Mouse (Mus musculus): Measurements from ENCODE around the gene Dnaaf3. TPM values are rescaled to one million over a fixed set of nuclear protein-coding genes. Genes with fewer than 3 reads are reported as not detected.

The Dnaaf3 gene
- total RNA-seq, 2 experiments from 2014 or later: 0.08 to 0.20 TPM

Small RNA genes lying within 50 kb of the gene (microRNA-seq; reads per million reads assigned to microRNA genes)
- gene Gm23577: 0 reads per million in 2 experiments

Other genes starting within 250 kb of the Dnaaf3 start
- not detected for gene Ncr1, start 194.7 kb downstream of the Dnaaf3 start, total RNA-seq (2021)
- gene Gp6, start 134.7 kb downstream of the Dnaaf3 start, total RNA-seq (2021): under 1 TPM in 1 of 2 experiments, not detected in 1; 0.14 TPM
- gene Rdh13, start 86.8 kb downstream of the Dnaaf3 start, total RNA-seq (2021): 10 to 100 TPM; 11.8 to 15.0 TPM
- 1 to 10 TPM; 1.6 to 2.2 TPM for gene Eps8l1, start 71.8 kb downstream of the Dnaaf3 start, total RNA-seq (2021)
- gene Ppp1r12c, start 30.8 kb downstream of the Dnaaf3 start, total RNA-seq (2021): 10 to 100 TPM; 25.3 to 36.8 TPM
- gene Tnnt1, start 16.1 kb downstream of the Dnaaf3 start, total RNA-seq (2021): 100 to 1,000 TPM; 355 to 658 TPM
- gene Tnni3, start 8.2 kb downstream of the Dnaaf3 start, total RNA-seq (2021): 1 to 10 TPM in 1 of 2 experiments, under 1 TPM in 1; 0.75 to 1.7 TPM
- under 1 TPM in 1 of 2 experiments, not detected in 1; 0.13 TPM for gene Syt5, start 15.1 kb upstream of the Dnaaf3 start, total RNA-seq (2021)
- not detected for gene Ptprh, start 71.6 kb upstream of the Dnaaf3 start, total RNA-seq (2021)
- gene Tmem86b, start 99.0 kb upstream of the Dnaaf3 start, total RNA-seq (2021): 1 to 10 TPM; 2.1 to 3.1 TPM
- gene Ppp6r1, start 126.6 kb upstream of the Dnaaf3 start, total RNA-seq (2021): 10 to 100 TPM; 44.2 to 45.0 TPM
- 10 to 100 TPM; 19.7 to 20.3 TPM for gene Hspbp1, start 152.6 kb upstream of the Dnaaf3 start, total RNA-seq (2021)
- gene Brsk1, start 158.2 kb upstream of the Dnaaf3 start, total RNA-seq (2021): 1 to 10 TPM; 1.8 to 2.3 TPM
- under 1 TPM in 1 of 2 experiments, not detected in 1; 0.12 TPM for gene Tmem150b, start 192.8 kb upstream of the Dnaaf3 start, total RNA-seq (2021)
- 10 to 100 TPM; 18.9 to 19.9 TPM for gene Kmt5c, start 207.7 kb upstream of the Dnaaf3 start, total RNA-seq (2021)
- gene Cox6b2, start 220.6 kb upstream of the Dnaaf3 start, total RNA-seq (2021): 1 to 10 TPM; 2.6 to 2.9 TPM
- not detected for gene Fam71e2, start 238.8 kb upstream of the Dnaaf3 start, total RNA-seq (2021)